Mouse (Mus musculus) cortical plate, adult 2 months (tissue): Measurements from ENCODE around the gene Kctd14.

Experiments used
- CTCF ChIP-seq: fragments of 200-500 bp; IDR thresholded peaks from 2 replicates; pipeline ENCODE4 v1.5.1; 2011; ENCODE audit warnings: mild to moderate bottlenecking, control low read depth, low read length; ENCODE audit not compliant: insufficient read depth; ENCODE audit errors: extremely low read depth
- POLR2A ChIP-seq: fragments of 200-500 bp; IDR thresholded peaks from 2 replicates; pipeline ENCODE4 v1.6.1; 2011; ENCODE audit warnings: mild to moderate bottlenecking, low read length, control low read depth; ENCODE audit not compliant: insufficient read depth; ENCODE audit errors: extremely low read depth

- TF ChIP-seq CTCF (no peak), POLR2A (no peak)
Observed at GRCm38 (mm10) chr7:97423754-97424153, 27.4 kb upstream of the Kctd14 start.
